Mouse (Mus musculus): Measurements from ENCODE around the gene Src. TPM values are rescaled to one million over a fixed set of nuclear protein-coding genes. Genes with fewer than 3 reads are reported as not detected.
A peak's percentile ranks its signal among the peaks of the same experiment; 100 is the strongest.
"Not testable (repeated sequence)": the region's sequence is repeated elsewhere in the genome, so short reads cannot be mapped to it uniquely, and the experiment has no call there.

Gene Src
- polyA plus RNA-seq (2016; fragmentation: Nextera tagmentation; extraction: Ambion mirVana): 30.3 and 35.3 TPM in 2 replicates

GRCm38 (mm10) chr2:157418206-157418605 is at the start of gene Src:
Gene Src, plus strand, starts transcription at chr2:157418444.
- Histone ChIP-seq H3K4me1 (replicated peaks) (peaks cover 31% of the 10 kb centered on the region), H3K9ac (replicated peaks) (no peak within 1 kb of the TSS), H3K27ac (no peak within 1 kb of the TSS), H3K36me3 (no peaks in the 10 kb centered on the region), H3K9me3 (no peaks in the 10 kb centered on the region), H3K4me3 (replicated peaks) (no peak within 1 kb of the TSS), H3K4me2 (peak within 1 kb of the TSS; percentile 21), H3K27me3 (no peaks in the 10 kb centered on the region)
- no peak for ATAC-seq (ENCODE audit: insufficient number of reproducible peaks, insufficient read depth, low FRiP score, low TSS enrichment, low read depth)
- WGBS: 20% methylated on average over 13 of the region's 13 CpGs

- Histone ChIP-seq H3K36me3 (peaks cover 18% of the 10 kb centered on the region; the same call in 1 of the 2 replicates), H3K9me3 (no peaks in the 10 kb centered on the region), H3K9ac (replicated peaks) (no peak overlapping the region), H3K4me1 (replicated peaks) (peaks cover 30% of the 10 kb centered on the region), H3K4me3 (replicated peaks) (no peak overlapping the region), H3K27ac (no peak overlapping the region), H3K27me3 (no peaks in the 10 kb centered on the region), H3K4me2 (no peak overlapping the region)
- no peak for ATAC-seq (ENCODE audit: insufficient number of reproducible peaks, insufficient read depth, low FRiP score, low TSS enrichment, low read depth)
- 78% methylated on average over 6 of the region's 6 CpGs for WGBS
These were observed 46.5 kb upstream of the Src start for GRCm38 (mm10) chr2:157371696-157372095.

- no peak for ATAC-seq (ENCODE audit: insufficient number of reproducible peaks, insufficient read depth, low FRiP score, low TSS enrichment, low read depth)
- Histone ChIP-seq H3K4me2 (no peak overlapping the region), H3K9ac (replicated peaks) (no peak overlapping the region), H3K36me3 (peaks cover 18% of the 10 kb centered on the region; the same call in 1 of the 2 replicates), H3K4me1 (replicated peaks) (peaks cover 18% of the 10 kb centered on the region), H3K27me3 (no peaks in the 10 kb centered on the region), H3K4me3 (replicated peaks) (no peak overlapping the region), H3K9me3 (no peaks in the 10 kb centered on the region), H3K27ac (no peak overlapping the region)
- 91% methylated on average over 3 of the region's 3 CpGs for WGBS
These were observed 44.6 kb upstream of the Src start for GRCm38 (mm10) chr2:157373681-157374080.

GRCm38 (mm10) chr2:157375051-157375450 is 43.2 kb upstream of the Src start:
- no peaks in the 10 kb centered on the region for H3K27me3 ChIP-seq
- peaks cover 17% of the 10 kb centered on the region for H3K4me1 ChIP-seq (replicated peaks)
- 63% methylated on average over 8 of the region's 8 CpGs for WGBS
- ATAC-seq (ENCODE audit: insufficient number of reproducible peaks, insufficient read depth, low FRiP score, low TSS enrichment, low read depth): no peak
- H3K27ac ChIP-seq: no peak overlapping the region
- H3K9ac ChIP-seq (replicated peaks): no peak overlapping the region
- H3K4me3 ChIP-seq (replicated peaks): no peak overlapping the region
- H3K36me3 ChIP-seq: peaks cover 28% of the 10 kb centered on the region
- no peaks in the 10 kb centered on the region for H3K9me3 ChIP-seq
- no peak overlapping the region for H3K4me2 ChIP-seq

- 31% methylated on average over 14 of the region's 14 CpGs for WGBS
- peak overlapping the region; percentile 6; the same call in 1 of the 2 replicates for H3K4me2 ChIP-seq
- no peaks in the 10 kb centered on the region for H3K27me3 ChIP-seq
- H3K4me3 ChIP-seq (replicated peaks): no peak overlapping the region
- H3K9ac ChIP-seq (replicated peaks): peak overlapping the region; percentile 12; the same call in 1 of the 2 replicates
- no peaks in the 10 kb centered on the region for H3K9me3 ChIP-seq
- H3K36me3 ChIP-seq: peaks cover 27% of the 10 kb centered on the region
- no peak overlapping the region for H3K27ac ChIP-seq
- peaks cover 17% of the 10 kb centered on the region for H3K4me1 ChIP-seq (replicated peaks)
- ATAC-seq (ENCODE audit: insufficient number of reproducible peaks, insufficient read depth, low FRiP score, low TSS enrichment, low read depth): no peak
These were observed 42.2 kb upstream of the Src start for GRCm38 (mm10) chr2:157375794-157376757.

GRCm38 (mm10) chr2:157376995-157377394 is 41.2 kb upstream of the Src start:
- H3K4me2 ChIP-seq: no peak overlapping the region
- no peak for ATAC-seq (ENCODE audit: insufficient number of reproducible peaks, insufficient read depth, low FRiP score, low TSS enrichment, low read depth)
- H3K4me1 ChIP-seq (replicated peaks): peaks cover 17% of the 10 kb centered on the region
- H3K27me3 ChIP-seq: no peaks in the 10 kb centered on the region
- H3K9ac ChIP-seq (replicated peaks): no peak overlapping the region
- H3K9me3 ChIP-seq: no peaks in the 10 kb centered on the region
- 56% methylated on average over 3 of the region's 3 CpGs for WGBS
- H3K36me3 ChIP-seq: peaks cover 32% of the 10 kb centered on the region
- no peak overlapping the region for H3K4me3 ChIP-seq (replicated peaks)
- no peak overlapping the region for H3K27ac ChIP-seq

GRCm38 (mm10) chr2:157384836-157385235 is 33.4 kb upstream of the Src start:
- 86% methylated on average over 4 of the region's 4 CpGs for WGBS
- peaks cover 61% of the 10 kb centered on the region for H3K36me3 ChIP-seq
- H3K27ac ChIP-seq: no peak overlapping the region

GRCm38 (mm10) chr2:157388901-157389590 is 29.2 kb upstream of the Src start:
- not testable (repeated sequence) for H3K4me3 ChIP-seq (replicated peaks); H3K4me2 ChIP-seq; H3K4me1 ChIP-seq (replicated peaks); H3K9me3 ChIP-seq; H3K9ac ChIP-seq (replicated peaks); ATAC-seq (ENCODE audit: insufficient number of reproducible peaks, insufficient read depth, low FRiP score, low TSS enrichment, low read depth); H3K27ac ChIP-seq; H3K27me3 ChIP-seq
- peaks cover 50% of the 10 kb centered on the region for H3K36me3 ChIP-seq
- 95% methylated on average over 14 of the region's 14 CpGs for WGBS

More at GRCm38 (mm10) chr2:157384836-157385235, 33.4 kb upstream of the Src start:
- Histone ChIP-seq H3K9me3 (no peaks in the 10 kb centered on the region), H3K27me3 (no peaks in the 10 kb centered on the region), H3K4me2 (no peak overlapping the region), H3K4me1 (replicated peaks) (0 out of 2 replicates have a peak, but pooled peaks cover 13% of the 10 kb centered on the region), H3K4me3 (replicated peaks) (no peak overlapping the region), H3K9ac (replicated peaks) (no peak overlapping the region)
- ATAC-seq (ENCODE audit: insufficient number of reproducible peaks, insufficient read depth, low FRiP score, low TSS enrichment, low read depth): no peak

GRCm38 (mm10) chr2:157389591-157389921 is 28.7 kb upstream of the Src start:
- Histone ChIP-seq H3K27me3 (no peaks in the 10 kb centered on the region), H3K4me1 (replicated peaks) (0 out of 2 replicates have a peak, but pooled peaks cover 7% of the 10 kb centered on the region), H3K27ac (no peak overlapping the region), H3K4me3 (replicated peaks) (no peak overlapping the region), H3K36me3 (peaks cover 47% of the 10 kb centered on the region), H3K4me2 (no peak overlapping the region), H3K9ac (replicated peaks) (no peak overlapping the region), H3K9me3 (no peaks in the 10 kb centered on the region)
- no peak for ATAC-seq (ENCODE audit: insufficient number of reproducible peaks, insufficient read depth, low FRiP score, low TSS enrichment, low read depth)
- 86% methylated on average over 7 of the region's 7 CpGs for WGBS

- ATAC-seq (ENCODE audit: insufficient number of reproducible peaks, insufficient read depth, low FRiP score, low TSS enrichment, low read depth): no peak
- no peak overlapping the region for H3K4me3 ChIP-seq (replicated peaks)
- H3K27ac ChIP-seq: no peak overlapping the region
- H3K27me3 ChIP-seq: no peaks in the 10 kb centered on the region
- no peaks in the 10 kb centered on the region for H3K4me1 ChIP-seq (replicated peaks)
- 95% methylated on average over 2 of the region's 2 CpGs for whole genome bisulfite sequencing
- peaks cover 63% of the 10 kb centered on the region for H3K36me3 ChIP-seq
- H3K9me3 ChIP-seq: no peaks in the 10 kb centered on the region
- no peak overlapping the region for H3K9ac ChIP-seq (replicated peaks)
- H3K4me2 ChIP-seq: no peak overlapping the region
These were observed 25.9 kb upstream of the Src start for GRCm38 (mm10) chr2:157392331-157392730.

GRCm38 (mm10) chr2:157393549-157393948 is 24.7 kb upstream of the Src start:
- no peak overlapping the region for H3K4me2 ChIP-seq

More at GRCm38 (mm10) chr2:157393549-157393948, 24.7 kb upstream of the Src start:
- H3K4me1 ChIP-seq (replicated peaks): no peaks in the 10 kb centered on the region
- no peak overlapping the region for H3K27ac ChIP-seq
- peaks cover 65% of the 10 kb centered on the region for H3K36me3 ChIP-seq
- H3K9me3 ChIP-seq: no peaks in the 10 kb centered on the region
- no peak overlapping the region for H3K4me3 ChIP-seq (replicated peaks)
- no peak overlapping the region for H3K9ac ChIP-seq (replicated peaks)
- WGBS: over 99% methylated on average over 4 of the region's 4 CpGs
- ATAC-seq (ENCODE audit: insufficient number of reproducible peaks, insufficient read depth, low FRiP score, low TSS enrichment, low read depth): no peak
- H3K27me3 ChIP-seq: no peaks in the 10 kb centered on the region

Data from limb, embryonic 12.5 days (tissue).